Mouse (Mus musculus) forebrain, embryonic 13.5 days (tissue): Measurements from ENCODE around the gene Med13l. TPM values are rescaled to one million over a fixed set of nuclear protein-coding genes. Genes with fewer than 3 reads are reported as not detected.

Source experiments
- ATAC-seq: fragments of 200-750 bp; cut with Nextera tagmentation; 2 replicates; pipeline ENCODE4 v1.8.0; 2017
- H3K27ac ChIP-seq: fragments of 300-500 bp; sonication (generic); 2 replicates; pipeline ENCODE4 v1.5.1; 2015; ENCODE audit warnings: inconsistent platforms, mild to moderate bottlenecking, moderate library complexity
- H3K27me3 ChIP-seq: fragments of 300-500 bp; sonication (generic); 2 replicates; pipeline ENCODE4 v1.6.1; 2015; ENCODE audit warnings: mild to moderate bottlenecking, inconsistent platforms
- H3K36me3 ChIP-seq: fragments of 300-500 bp; sonication (generic); 2 replicates; pipeline ENCODE4 v1.6.1; 2015; ENCODE audit warnings: mild to moderate bottlenecking, inconsistent platforms; ENCODE audit not compliant: poor library complexity, severe bottlenecking
- H3K4me1 ChIP-seq: fragments of 300-500 bp; sonication (generic); 2 replicates; pipeline ENCODE4 v1.6.1; 2015; ENCODE audit warnings: inconsistent platforms
- H3K4me2 ChIP-seq: fragments of 300-500 bp; sonication (generic); 2 replicates; pipeline ENCODE4 v1.6.1; 2015; ENCODE audit warnings: inconsistent platforms, mild to moderate bottlenecking, moderate library complexity
- H3K4me3 ChIP-seq: fragments of 300-500 bp; sonication (generic); 2 replicates; pipeline ENCODE4 v1.5.1; 2015; ENCODE audit warnings: mild to moderate bottlenecking, inconsistent platforms
- H3K9ac ChIP-seq: fragments of 300-500 bp; sonication (generic); 2 replicates; pipeline ENCODE4 v1.6.1; 2015; ENCODE audit warnings: mild to moderate bottlenecking, inconsistent platforms
- H3K9me3 ChIP-seq: fragments of 300-500 bp; sonication (generic); replicated peaks from 2 replicates; pipeline ENCODE4 v1.6.1; 2016; ENCODE audit warnings: inconsistent platforms
- WGBS: fragments of 180-500 bp; shearing (Covaris S2); methylation state at CpG from one replicate; pipeline ENCODE4 v1.1.7; 2015; 5-methylcytosine and 5-hydroxymethylcytosine counted together
- polyA plus RNA-seq: library from polyadenylated mRNA; unstranded; fragments of >200 nt; fragmentation: Nextera tagmentation; extraction: Ambion mirVana; gene quantifications from 2 replicates; pipeline ENCODE4 v1.2.1, GENCODE M21; 2015

Gene Med13l
- polyA plus RNA-seq, result 17.8 and 18.6 TPM in 2 replicates

GRCm38 (mm10) chr5:118560385-118561085, at the start of gene Med13l:
Gene Med13l (plus strand): TSS chr5:118560679.
- Histone ChIP-seq H3K4me1 (peaks cover 44% of the 10 kb centered on the region), H3K4me2 (peak within 1 kb of the TSS; percentile 79), H3K9me3 (0 out of 2 replicates have a peak, but pooled peaks cover under 1% of the 10 kb centered on the region), H3K36me3 (no peaks in the 10 kb centered on the region), H3K27me3 (peaks cover 11% of the 10 kb centered on the region), H3K4me3 (peak within 1 kb of the TSS; percentile 86), H3K9ac (peak within 1 kb of the TSS; percentile 94), H3K27ac (peak within 1 kb of the TSS; percentile 97)
- WGBS, result 0% methylated on average over 35 of the region's 120 CpGs
- ATAC-seq, result peak; percentile 48

DNA sequence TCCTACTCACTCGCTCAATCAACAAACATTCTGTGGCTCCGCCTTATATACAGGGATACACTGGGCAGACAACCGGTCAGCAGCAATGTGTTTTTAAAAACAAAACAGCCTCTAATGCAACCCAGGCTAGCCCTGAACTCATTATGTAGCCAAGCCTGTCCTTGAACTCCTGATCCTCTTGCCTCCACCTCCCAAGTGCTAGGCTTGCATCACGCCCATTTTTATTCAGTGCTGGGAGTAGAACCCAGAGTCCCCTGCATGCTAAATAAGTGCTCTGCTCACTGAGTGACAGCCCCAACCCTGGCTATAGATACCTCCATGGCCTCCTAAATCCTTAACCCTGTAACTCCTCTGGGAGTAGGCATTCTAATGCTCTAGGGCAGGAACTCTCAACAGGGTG, 49.5 kb upstream of the Med13l start:
- no peak overlapping the region for H3K4me3 ChIP-seq
- no peak overlapping the region for H3K4me2 ChIP-seq
- no peak overlapping the region for H3K27ac ChIP-seq
- ATAC-seq, result no peak
- no peaks in the 10 kb centered on the region for H3K36me3 ChIP-seq
- peaks cover 26% of the 10 kb centered on the region for H3K4me1 ChIP-seq
- peaks cover 18% of the 10 kb centered on the region for H3K27me3 ChIP-seq
- WGBS, result 85% methylated on average over 4 of the region's 4 CpGs
- no peak overlapping the region for H3K9ac ChIP-seq
- no peaks in the 10 kb centered on the region for H3K9me3 ChIP-seq

DNA sequence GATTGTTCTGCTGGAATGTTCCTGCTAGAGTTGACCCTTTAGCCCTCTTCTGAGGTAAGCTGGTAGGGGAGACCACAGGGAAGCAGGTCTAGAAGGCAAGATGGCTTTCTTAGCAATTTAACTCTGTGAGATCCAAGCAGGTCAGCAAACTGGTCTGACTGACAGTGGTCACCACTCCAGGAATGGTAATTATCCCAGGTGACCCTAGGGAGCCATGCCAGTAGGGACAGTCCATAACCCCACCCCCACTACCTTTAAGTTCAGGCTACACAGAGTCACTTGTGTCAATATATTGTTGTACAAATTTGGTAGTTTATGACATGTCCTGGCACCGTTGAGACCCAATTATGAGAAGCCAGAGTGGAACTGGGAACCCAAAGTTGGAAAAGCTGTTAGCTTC, 47.5 kb upstream of the Med13l start:
- Histone ChIP-seq H3K4me1 (peaks cover 35% of the 10 kb centered on the region), H3K9me3 (no peaks in the 10 kb centered on the region), H3K9ac (no peak overlapping the region), H3K36me3 (no peaks in the 10 kb centered on the region), H3K4me2 (no peak overlapping the region), H3K27ac (no peak overlapping the region), H3K4me3 (no peak overlapping the region), H3K27me3 (peaks cover 29% of the 10 kb centered on the region)
- ATAC-seq, result no peak
- 50% methylated on average over 1 of the region's 1 CpGs for WGBS

DNA sequence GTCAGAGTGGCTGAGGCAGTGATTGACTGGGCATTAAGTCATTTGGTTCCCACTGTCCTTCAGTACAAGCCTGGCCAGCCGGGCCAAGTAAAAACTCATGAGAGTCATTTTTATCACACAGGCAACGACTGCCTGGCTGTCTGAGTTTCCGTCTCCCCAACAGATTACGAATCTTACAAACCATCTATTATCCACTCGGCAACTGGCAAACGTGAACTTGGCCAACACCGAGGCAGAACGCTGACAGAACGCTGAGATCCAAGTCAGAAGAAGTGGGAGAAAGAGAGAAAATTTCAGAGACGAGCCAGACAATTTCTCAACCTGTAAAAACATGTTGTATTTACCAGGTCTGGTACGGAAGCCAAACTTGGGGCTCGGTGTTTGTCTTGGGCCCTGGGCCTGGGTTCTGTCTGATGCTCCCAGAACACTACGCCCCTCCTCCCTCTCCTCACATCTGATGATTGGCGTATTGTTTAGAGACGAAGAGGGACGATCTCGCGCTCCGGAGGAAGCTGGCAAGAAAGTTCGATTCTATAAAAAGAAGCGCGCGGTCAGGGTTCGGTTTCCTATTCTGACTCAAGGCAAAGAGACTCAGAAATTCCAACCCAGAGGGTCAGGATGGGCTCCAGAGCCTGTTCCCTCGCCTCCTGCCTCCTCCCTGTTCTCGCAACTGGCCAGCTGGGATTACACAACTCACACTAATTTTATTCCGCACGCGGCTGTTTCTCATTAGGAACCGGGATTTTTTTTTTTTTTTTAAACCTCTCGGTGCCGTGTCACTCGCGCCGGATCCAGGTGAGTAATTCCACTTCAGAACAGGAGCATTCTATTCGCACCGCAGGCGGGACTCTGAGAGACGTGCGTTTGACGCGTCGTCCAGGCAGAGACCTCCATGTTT, 46.6 kb upstream of the Med13l start:
- Histone ChIP-seq H3K4me2 (peak overlapping the region; percentile 62), H3K4me3 (peak overlapping the region; percentile 32), H3K27me3 (peaks cover 29% of the 10 kb centered on the region), H3K27ac (peak overlapping the region; percentile 10; the same call in 1 of the 2 replicates), H3K4me1 (peaks cover 35% of the 10 kb centered on the region), H3K36me3 (no peaks in the 10 kb centered on the region), H3K9me3 (no peaks in the 10 kb centered on the region), H3K9ac (peak overlapping the region; percentile 17)
- no peak for ATAC-seq
- WGBS, result 5% methylated on average over 43 of the region's 43 CpGs

DNA sequence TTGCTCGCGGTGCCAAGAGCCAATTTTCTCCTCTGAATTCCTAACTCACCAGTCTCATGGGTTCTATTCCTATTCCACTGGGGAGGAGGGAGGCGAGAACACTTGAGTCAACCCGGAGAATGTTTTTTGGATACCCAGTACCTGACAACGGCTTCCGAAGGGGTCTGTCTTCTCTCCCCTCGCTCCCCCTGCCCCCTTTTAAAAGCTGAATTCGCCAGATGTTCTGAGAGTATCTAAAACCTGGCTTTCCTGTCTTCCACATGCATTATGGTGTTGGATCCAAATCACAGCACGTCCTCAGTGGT, 46.0 kb upstream of the Med13l start:
- 18% methylated on average over 9 of the region's 9 CpGs for WGBS
- no peak for ATAC-seq
- H3K27ac ChIP-seq, result 0 out of 2 replicates have a peak overlapping the region, but pooled peaks have one; percentile 10
- H3K9ac ChIP-seq, result 0 out of 2 replicates have a peak overlapping the region, but pooled peaks have one; percentile 17
- peak overlapping the region; percentile 62 for H3K4me2 ChIP-seq
- no peaks in the 10 kb centered on the region for H3K9me3 ChIP-seq
- H3K27me3 ChIP-seq, result peaks cover 29% of the 10 kb centered on the region
- peak overlapping the region; percentile 32 for H3K4me3 ChIP-seq
- H3K36me3 ChIP-seq, result no peaks in the 10 kb centered on the region
- H3K4me1 ChIP-seq, result peaks cover 35% of the 10 kb centered on the region

DNA sequence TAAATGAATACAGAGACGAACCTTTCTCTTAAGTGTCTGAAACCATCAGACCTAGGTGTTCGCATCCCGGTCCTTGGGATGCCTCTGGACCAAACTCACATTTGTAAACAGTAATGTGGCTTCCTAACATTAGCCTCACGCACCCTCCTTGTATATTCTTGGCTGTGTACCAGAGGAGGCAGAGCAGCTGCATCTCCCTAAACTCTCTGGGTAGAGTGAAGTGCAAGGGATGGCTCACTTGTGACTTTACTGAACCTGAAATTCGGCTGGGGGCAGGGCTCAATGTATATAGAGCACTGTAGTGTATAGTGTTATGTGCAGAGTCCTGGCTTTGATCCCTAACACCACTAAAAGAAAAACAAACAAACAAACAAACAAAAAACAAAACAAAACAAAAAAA, 45.6 kb upstream of the Med13l start:
- Histone ChIP-seq H3K4me3 (no peak overlapping the region), H3K27me3 (peaks cover 29% of the 10 kb centered on the region), H3K27ac (peak overlapping the region; percentile 31), H3K4me1 (peaks cover 35% of the 10 kb centered on the region), H3K9ac (no peak overlapping the region), H3K9me3 (no peaks in the 10 kb centered on the region), H3K36me3 (no peaks in the 10 kb centered on the region), H3K4me2 (peak overlapping the region; percentile 62)
- WGBS, result 51% methylated on average over 5 of the region's 5 CpGs
- peak; percentile 49 for ATAC-seq

DNA sequence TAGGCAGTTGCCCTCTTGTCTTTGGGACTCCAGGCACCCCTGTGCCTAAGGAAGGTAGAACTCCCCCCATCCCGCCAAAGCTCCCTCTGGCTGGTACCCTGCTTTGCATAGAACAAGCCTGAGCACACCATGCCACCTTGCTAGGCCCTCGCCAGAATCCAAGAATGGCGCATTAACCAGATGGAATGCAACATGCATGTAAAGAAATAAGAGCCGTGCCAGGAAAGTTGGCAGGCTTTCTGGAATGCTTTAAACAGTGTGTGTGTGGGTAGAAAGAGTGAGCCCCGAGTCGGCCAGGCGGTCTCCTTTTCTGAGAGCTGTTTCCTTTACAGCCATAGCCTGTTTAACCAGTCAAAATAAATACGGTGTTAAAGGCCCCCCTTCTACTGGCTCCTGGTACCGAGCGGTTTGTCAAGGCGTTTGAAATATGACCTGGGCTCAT, 45.2 kb upstream of the Med13l start:
- Histone ChIP-seq H3K9ac (no peak overlapping the region), H3K27me3 (peaks cover 29% of the 10 kb centered on the region), H3K36me3 (no peaks in the 10 kb centered on the region), H3K27ac (peak overlapping the region; percentile 31), H3K4me2 (peak overlapping the region; percentile 62), H3K4me1 (peaks cover 35% of the 10 kb centered on the region), H3K9me3 (no peaks in the 10 kb centered on the region), H3K4me3 (no peak overlapping the region)
- WGBS, result 11% methylated on average over 11 of the region's 11 CpGs
- ATAC-seq, result peak; percentile 86

GRCm38 (mm10) chr5:118516066-118516465, 44.4 kb upstream of the Med13l start:
- no peak overlapping the region for H3K4me2 ChIP-seq
- WGBS, result 85% methylated on average over 6 of the region's 6 CpGs
- ATAC-seq, result no peak
- H3K27ac ChIP-seq, result no peak overlapping the region
- no peak overlapping the region for H3K4me3 ChIP-seq
- H3K4me1 ChIP-seq, result peaks cover 35% of the 10 kb centered on the region
- no peak overlapping the region for H3K9ac ChIP-seq
- H3K27me3 ChIP-seq, result peaks cover 29% of the 10 kb centered on the region
- no peaks in the 10 kb centered on the region for H3K36me3 ChIP-seq
- H3K9me3 ChIP-seq, result no peaks in the 10 kb centered on the region

GRCm38 (mm10) chr5:118516470-118516869, 44.0 kb upstream of the Med13l start:
- no peak overlapping the region for H3K4me2 ChIP-seq
- 45% methylated on average over 6 of the region's 6 CpGs for WGBS

DNA sequence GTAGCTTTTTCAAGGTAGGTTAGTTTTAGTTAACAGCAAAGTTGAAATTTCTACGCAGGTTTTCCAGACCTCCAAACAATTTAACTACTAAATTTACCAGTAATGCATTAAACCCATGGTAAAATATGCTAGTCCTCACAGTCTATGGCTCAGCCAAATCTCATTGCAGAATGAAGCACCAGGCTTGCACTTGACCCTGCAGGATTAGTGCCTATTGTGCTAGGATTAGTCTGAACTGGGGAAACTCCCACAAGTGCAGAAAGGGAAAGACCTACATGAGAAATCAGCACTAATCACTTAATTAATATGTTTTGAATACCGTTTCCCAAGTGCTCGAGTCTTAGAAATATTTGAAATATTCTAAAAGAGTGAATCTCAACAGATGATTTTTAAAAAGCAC, 40.0 kb upstream of the Med13l start:
- Histone ChIP-seq H3K27me3 (0 out of 2 replicates have a peak, but pooled peaks cover 12% of the 10 kb centered on the region), H3K36me3 (no peaks in the 10 kb centered on the region), H3K4me1 (peaks cover 14% of the 10 kb centered on the region), H3K4me2 (no peak overlapping the region), H3K4me3 (no peak overlapping the region), H3K9me3 (no peaks in the 10 kb centered on the region), H3K9ac (no peak overlapping the region), H3K27ac (no peak overlapping the region)
- ATAC-seq, result no peak
- WGBS, result 27% methylated on average over 3 of the region's 3 CpGs

More at GRCm38 (mm10) chr5:118516470-118516869, 44.0 kb upstream of the Med13l start:
- Histone ChIP-seq H3K36me3 (no peaks in the 10 kb centered on the region), H3K4me1 (peaks cover 35% of the 10 kb centered on the region), H3K9me3 (no peaks in the 10 kb centered on the region), H3K27ac (no peak overlapping the region), H3K4me3 (no peak overlapping the region), H3K27me3 (peaks cover 29% of the 10 kb centered on the region), H3K9ac (no peak overlapping the region)
- no peak for ATAC-seq

DNA sequence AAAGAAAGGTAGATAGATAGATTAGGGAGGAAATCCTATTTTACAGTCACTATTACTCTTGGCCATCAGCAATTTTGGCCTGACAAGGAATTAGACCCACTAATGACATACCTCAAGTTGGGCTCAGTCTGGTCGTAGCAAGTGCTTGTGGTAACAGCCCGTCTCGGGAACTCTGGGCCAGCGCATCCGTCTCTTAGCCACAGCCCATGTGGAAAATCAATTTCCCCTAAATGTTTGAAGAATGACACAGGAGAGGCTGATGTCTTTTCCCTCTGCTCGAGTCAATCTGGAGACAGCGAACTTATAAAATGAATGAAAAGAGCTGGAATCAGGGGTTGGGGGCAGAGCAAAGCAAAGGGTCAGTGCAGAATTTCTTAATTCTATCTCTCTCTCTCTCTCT, 36.1 kb upstream of the Med13l start:
- H3K9ac ChIP-seq, result no peak overlapping the region
- no peaks in the 10 kb centered on the region for H3K27me3 ChIP-seq
- H3K4me1 ChIP-seq, result peaks cover 3% of the 10 kb centered on the region
- WGBS, result 76% methylated on average over 7 of the region's 7 CpGs
- H3K36me3 ChIP-seq, result no peaks in the 10 kb centered on the region
- no peak overlapping the region for H3K4me2 ChIP-seq
- no peak for ATAC-seq
- H3K4me3 ChIP-seq, result no peak overlapping the region
- H3K9me3 ChIP-seq, result no peaks in the 10 kb centered on the region
- H3K27ac ChIP-seq, result no peak overlapping the region

DNA sequence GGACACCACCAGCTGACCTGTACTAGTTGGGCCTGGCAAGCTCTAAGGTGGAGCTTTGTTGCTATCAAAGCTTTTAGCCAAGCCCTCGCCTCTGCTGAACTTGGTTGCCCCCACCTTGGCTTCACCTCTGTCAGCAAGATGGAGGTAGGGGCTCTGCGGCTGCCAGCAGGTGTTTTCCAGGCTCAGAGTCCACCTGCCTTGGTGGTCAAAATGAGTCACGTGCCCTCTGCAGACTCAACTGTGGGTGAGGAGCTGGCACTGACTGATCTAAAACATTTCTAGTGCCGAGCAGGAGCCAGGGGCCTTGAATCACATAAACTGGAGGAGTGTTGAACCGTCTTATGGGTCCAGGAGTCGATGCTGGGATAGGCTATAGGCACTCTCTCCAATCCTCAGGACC, 34.8 kb upstream of the Med13l start:
- Histone ChIP-seq H3K27me3 (no peaks in the 10 kb centered on the region), H3K9ac (no peak overlapping the region), H3K27ac (no peak overlapping the region), H3K4me2 (no peak overlapping the region), H3K9me3 (no peaks in the 10 kb centered on the region), H3K4me1 (peaks cover 5% of the 10 kb centered on the region), H3K36me3 (no peaks in the 10 kb centered on the region), H3K4me3 (no peak overlapping the region)
- 83% methylated on average over 6 of the region's 6 CpGs for WGBS
- ATAC-seq, result no peak
